Mouse (Mus musculus) skeletal muscle tissue, adult 2 months (tissue): Measurements from ENCODE around the gene Rp9.

Source experiments
- DNase-seq: peaks from one replicate; pipeline ENCODE4 v3.0.0-alpha.2; 2012; ENCODE audit warnings: low read depth, low spot score

Rp9 gene

DNA sequence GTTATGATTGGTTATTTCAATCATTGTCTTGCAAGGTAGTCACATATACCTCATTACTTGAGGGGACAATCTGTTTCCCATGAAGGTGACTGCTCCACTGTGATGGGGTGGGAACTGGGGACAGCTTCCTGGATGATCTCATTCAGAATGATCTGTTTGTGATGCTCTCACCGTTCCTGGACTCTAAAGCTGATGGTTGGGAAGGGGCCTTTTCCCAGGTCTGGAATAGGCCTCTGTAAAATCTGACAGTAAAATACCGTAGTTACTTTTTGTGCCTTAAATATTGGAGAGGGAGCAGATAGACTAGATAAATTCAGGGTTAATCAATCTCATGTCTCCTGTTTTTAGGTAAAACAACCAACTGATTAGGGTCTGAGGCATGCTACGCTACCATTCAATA is at the start of gene Rp9:
Gene Rp9 (minus strand): TSS at position 101 of the 400 bp plus-strand sequence.
- DNase-seq: no peak

- no peak for DNase-seq
These were observed 49.0 kb upstream of the Rp9 start for GRCm38 (mm10) chr9:22518394-22519041.

- no peak for DNase-seq
These were observed 45.5 kb upstream of the Rp9 start for GRCm38 (mm10) chr9:22515076-22515475.

DNA sequence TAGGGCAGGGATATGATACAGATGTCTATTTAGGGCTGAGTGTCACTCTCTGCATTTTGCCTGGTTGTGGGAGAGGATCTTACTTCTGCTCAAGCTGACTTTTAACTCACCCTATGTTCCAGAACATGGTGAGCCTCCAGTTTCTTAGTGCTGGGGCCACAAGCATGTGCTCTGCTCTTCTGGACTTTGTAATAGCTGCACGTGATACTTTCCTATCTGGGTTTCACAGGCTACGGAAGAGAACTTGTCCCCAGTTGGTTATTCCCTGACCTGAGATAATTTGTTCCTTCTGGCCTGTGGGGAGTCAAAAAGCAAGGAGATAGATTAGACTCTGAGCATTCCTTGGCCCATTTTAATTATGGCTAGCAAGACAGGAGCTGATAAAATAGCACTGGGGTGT is 36.0 kb upstream of the Rp9 start:
- DNase-seq: no peak

DNA sequence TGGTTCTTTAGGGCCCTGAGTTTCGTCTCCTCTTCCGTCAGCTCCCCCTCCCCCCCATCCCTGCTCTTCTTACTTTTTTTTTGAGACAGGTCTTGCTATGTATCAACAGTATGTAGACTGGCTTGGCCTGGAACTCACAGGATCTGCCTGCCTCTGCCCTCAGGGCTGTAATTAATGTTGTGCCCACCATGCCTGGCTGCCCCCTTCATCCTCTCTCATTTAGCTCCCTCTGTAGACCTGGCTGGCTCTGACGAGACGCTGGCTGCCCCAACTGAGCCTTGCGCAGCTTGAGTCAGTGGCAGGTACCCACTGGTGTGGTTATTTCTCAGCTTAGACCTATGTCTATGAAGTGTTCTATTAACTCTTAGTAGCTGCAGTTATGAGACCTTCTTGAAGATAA is 34.0 kb upstream of the Rp9 start:
- DNase-seq: no peak

GRCm38 (mm10) chr9:22502972-22503371 is 33.4 kb upstream of the Rp9 start:
- no peak for DNase-seq

DNA sequence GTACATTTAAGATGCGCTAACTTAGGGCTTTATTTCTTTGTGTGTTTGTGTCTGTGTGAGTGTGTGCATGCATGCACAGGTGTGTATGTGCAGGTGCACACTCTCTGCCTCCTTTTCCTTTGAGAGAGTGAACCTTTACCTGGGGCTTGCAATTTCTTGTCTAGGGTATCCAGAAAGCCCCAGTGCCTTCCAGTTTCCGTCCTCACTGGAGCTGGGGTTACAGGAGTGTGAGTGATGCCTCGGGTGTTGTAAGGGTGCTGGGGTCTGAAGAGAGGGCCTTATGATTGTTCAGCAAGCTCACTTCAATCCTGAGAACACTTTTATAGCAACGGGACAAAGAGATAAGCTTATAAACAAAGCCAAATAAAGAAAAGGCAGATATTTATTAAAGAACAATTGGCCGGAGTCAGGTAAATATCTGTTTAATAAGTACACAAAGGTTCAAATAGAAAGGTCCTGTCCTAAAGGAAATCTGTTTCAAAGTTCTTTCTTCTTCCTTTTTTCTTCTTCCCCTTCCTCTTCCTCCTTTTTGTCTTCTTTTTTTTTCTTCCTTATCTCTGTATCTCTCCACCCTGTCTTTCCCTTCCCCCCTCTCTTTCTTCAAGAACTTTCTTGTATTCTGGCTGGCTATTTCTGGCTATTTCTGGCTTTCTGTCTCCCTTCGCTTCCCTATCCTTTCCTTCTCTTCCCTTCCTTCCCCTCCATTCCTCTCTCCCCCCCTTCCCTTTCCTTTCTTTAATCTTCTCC is 27.7 kb upstream of the Rp9 start:
- DNase-seq: no peak

DNA sequence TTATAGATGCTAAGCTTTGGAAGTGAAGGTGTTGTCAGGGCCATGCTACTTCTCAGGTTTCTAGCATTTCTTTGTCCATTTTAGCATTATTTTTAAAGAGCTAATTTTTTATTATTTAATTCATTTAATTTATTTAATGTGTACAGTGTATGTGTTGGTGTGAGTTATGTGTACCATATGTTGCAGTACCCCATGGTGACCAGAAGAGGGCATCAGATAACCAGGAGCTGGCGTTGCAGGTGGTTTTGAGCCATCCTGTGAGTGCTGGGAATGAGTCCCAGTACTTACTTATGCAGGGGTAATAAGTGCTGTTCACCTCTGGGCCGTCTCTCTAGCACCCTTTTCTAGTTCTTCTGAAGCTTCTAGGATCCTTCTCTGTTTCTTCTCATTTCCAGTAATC is 25.6 kb upstream of the Rp9 start:
- no peak for DNase-seq

DNA sequence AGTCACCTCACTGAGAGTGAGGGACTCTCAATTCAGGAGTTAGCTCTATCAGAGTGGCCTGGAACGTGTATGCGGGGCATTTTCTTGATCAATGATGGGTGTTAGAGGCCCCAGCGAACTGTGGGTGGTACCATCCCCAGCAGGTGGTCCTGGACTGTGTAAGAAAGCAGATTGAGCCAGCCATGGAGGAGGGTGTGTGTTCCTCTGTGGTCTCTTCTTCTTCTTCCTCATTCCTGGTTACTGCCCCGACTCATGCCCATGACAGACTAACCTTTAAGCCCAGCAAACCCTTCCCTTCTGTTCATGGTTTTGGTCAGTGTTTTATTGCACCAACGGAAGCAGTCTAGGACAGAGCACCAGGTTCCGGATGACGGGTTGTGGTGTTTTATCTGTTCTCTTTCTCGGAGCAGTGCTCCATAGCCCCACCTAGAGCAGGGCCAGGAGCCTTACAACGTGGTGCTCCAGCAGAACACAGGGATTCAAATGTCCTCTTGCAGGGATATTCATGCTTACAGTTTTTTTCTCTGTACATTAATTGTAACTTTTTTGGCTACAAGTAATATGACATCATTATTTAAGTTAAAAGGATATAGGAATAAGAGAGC is 24.8 kb upstream of the Rp9 start:
- DNase-seq: no peak

DNA sequence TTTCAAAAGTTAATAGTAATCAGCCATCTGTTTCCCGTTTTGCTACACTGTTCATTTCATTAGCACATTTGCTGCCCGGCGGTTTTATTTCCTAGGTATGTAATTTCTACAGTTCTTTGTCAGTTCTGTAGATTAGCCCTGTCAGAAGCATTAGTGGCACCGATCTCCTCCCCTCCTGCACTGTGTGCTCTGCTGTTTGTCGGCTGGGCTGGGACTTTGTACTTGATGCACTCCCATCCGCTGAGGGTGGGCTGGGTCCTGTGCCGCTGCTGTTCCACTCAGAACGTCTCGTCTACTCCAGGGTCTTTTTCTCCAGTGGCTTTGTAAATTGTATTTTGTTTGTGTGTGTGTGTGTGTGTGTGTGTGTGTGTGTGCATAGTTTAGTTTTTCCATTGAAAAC is 19.4 kb upstream of the Rp9 start:
- DNase-seq: no peak

DNA sequence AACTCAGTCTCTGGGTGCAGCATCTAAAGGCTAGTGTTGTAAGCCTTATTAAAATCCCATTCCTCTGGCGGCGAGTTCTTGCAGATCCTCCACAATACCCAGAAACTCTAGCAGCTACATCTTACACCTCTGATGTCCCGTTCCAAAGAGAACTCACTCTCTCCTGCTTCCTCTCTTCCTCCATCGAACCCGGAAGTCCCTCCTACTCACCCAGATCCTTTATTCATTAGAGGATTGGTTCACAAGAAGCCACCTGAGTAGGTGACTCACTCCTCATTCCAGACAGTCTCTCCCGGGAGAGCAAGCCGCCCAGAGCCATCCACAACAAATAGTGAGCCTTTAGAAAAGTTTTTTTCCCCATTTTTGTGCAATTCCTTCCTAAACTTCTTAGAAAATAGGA is 16.7 kb upstream of the Rp9 start:
- no peak for DNase-seq

- no peak for DNase-seq
These were observed 15.2 kb upstream of the Rp9 start for GRCm38 (mm10) chr9:22484562-22485308.

DNA sequence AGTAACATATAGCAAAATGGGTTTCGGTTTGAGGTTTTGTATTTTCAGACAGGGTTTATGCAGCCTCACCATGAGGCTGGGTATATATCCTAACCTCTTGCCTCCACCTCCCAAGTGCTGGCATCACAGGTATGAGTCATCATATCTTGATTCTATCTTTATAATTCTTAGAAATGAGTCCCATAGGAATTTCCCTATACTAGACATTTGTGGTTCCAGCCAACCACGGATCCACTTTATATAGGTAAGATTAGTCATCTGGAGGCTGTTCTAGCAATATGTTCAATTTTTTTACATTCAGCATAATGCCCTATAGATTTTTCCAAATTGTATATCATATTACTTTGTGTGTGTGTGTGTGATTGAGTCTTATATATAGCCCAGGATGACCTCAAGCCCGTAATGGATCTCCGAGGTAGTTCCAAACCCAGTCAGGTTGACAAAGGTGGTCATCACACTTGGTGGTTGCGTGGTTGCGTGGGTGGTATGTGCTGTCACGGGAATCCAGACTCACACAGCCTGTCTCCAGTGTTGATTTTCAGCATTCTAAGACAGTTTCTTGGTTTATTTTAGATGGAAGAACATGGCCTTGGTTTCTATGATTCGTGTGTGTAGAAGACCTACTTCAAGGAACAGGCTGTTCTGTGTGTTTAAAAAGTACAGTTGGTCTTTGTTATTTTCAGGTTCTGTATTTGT is 14.5 kb upstream of the Rp9 start:
- DNase-seq: no peak

- DNase-seq: no peak
These were observed 9.4 kb upstream of the Rp9 start for GRCm38 (mm10) chr9:22478946-22479345.

GRCm38 (mm10) chr9:22476265-22476664 is 6.7 kb upstream of the Rp9 start:
- DNase-seq: no peak

- DNase-seq: peak; percentile 84
These were observed 5.9 kb upstream of the Rp9 start, which contains the start of gene Bbs9 for GRCm38 (mm10) chr9:22475424-22475868. Gene Bbs9, plus strand, starts transcription at chr9:22475715.

- DNase-seq: no peak
These were observed 664 bp downstream of the Rp9 start for GRCm38 (mm10) chr9:22468899-22469259.

DNA sequence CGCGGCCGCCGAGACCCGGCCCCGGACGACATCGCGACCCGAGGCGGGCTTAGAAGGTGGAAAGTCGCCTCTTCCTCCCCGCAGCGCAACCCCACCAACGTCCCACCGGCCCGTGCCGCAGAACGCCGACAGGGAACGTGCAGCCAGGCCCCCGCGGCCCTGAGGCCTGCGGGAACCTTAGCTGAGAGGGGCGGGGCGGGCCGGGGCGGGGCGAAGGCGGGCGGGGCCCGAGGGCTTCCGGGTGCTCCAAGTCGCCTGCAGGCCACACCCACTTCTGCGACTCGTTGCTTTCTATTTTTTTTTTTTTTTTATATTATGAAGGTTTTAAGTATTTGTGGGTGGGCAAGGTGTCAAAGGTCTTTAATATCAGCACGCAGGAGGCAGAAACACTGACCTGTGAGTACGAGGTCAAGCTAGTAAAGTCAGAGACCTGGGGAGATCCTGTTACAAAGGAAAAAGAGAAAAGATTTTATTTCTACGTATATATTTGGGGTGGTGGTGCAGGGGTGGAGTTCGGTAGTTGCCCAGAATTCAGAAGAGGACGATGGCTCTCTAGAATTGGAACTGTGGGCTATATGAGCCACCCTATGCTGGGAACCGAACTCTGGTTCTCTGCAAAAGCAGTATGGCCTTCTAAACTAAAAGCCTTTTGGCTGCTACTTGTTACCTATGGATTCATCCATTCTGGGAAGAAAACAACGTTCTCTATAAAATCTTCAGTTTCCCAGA is 1.2 kb downstream of the Rp9 start:
- peak; percentile 60 for DNase-seq

DNA sequence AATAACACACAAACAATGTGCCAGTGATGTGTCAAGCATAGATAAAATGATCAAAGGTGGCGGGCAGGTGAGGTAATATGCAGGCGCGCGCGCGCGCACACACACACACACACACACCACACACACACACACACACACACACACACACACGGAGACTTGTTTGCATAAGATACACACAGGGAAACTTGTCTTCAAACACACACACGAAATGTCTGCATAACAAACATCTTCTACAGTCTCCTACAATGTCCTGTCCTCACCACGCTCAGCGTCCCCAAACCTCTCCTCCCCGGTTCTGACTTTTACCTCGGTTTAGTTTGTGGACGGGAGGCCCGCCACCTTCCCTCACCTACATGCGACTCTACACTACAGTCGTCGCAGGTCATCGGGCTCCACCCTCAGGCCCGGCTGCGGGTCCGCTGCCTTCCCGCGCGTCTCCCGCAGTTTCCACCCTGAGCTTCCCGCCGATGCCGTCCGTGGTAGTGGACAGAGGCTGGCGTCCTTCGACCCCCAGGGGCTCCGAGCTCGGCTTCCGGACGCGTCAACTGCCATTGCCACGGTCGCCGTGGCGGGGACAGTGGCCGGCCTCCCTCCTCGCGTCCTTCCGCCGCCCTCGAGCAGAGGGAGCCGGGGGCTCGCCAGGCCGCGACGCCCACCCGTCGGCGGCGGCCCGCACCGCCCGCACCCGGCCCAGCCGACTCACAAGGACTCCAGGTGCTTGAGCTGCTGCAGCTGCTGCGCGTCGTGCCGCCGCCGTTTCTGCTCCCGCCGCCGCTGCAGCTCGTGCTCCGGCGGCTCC is 2.0 kb downstream of the Rp9 start:
- DNase-seq: no peak

GRCm38 (mm10) chr9:22466212-22466611 is 3.3 kb downstream of the Rp9 start:
- no peak for DNase-seq
